Comparison of ENCODE assay signal across 17 mouse cellular contexts in the genomic region with DNA sequence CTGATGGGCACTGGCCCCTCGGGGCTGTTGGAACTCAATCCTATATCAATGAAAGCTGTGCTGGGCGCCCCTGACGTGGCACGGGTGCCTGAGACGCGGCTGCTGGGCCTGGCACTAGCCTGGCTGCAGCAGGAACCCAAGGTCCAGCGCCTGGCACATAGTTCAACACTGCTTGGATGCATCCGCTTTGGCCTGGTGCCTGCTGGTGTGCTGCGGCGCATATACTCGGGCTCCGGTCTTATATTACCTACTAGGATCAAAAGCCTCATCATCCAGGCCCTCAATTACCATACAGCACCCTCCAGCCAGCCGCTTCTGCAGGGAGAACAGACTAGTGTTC. TPM values are rescaled to one million over a fixed set of nuclear protein-coding genes. Genes with fewer than 3 reads are reported as not detected.
A peak's percentile ranks its signal among the peaks of the same experiment; 100 is the strongest.
DNase-seq lines count a peak whose midpoint lies in the region; ATAC-seq and TF ChIP-seq lines count a peak whose summit lies in the region.
"Had no signal": no experiment of that assay in that cellular context is flagged by ENCODE, and none has a peak within 500 bp of the region (broad histone marks: within the 10 kb centered on the region; RNA-seq: fewer than 3 reads in every experiment).

No protein-coding gene starts in this region.

- no peaks in the 10 kb centered on the region for H3K36me3 ChIP-seq in stomach, postnatal 0 days (ENCODE audit: control insufficient read depth, insufficient read depth, low read length)
- H3K36me3 ChIP-seq: limb, embryonic 15.5 days had no signal

- 85% methylated on average over 13 of the region's 13 CpGs for WGBS in stomach, postnatal 0 days

- H3K4me1 ChIP-seq in stomach, postnatal 0 days (replicated peaks; ENCODE audit: control insufficient read depth, insufficient read depth), result no peaks in the 10 kb centered on the region

- TF ChIP-seq EP300 in stomach, postnatal 0 days (optimal IDR thresholded peaks at IDR 0.05), result no peak

- H3K4me2 ChIP-seq in stomach, postnatal 0 days (replicated peaks; ENCODE audit: low read depth), result no peak overlapping the region

- peak overlapping the region; percentile 82 for H3K27ac ChIP-seq in gastrocnemius, adult 2 months
- H3K27ac ChIP-seq in stomach, postnatal 0 days (replicated peaks), result no peak overlapping the region
- H3K27ac ChIP-seq: limb, embryonic 15.5 days had no signal

- no peak for TF ChIP-seq CTCF in gastrocnemius, adult 2 months (IDR thresholded peaks at IDR 0.05)
- TF ChIP-seq CTCF in stomach, postnatal 0 days (IDR thresholded peaks at IDR 0.05; ENCODE audit: low read depth), result no peak

- DNase-seq in gastrocnemius, adult 2 months, result peak; percentile 19
- DNase-seq in gastrocnemius, adult 8-10 months (ENCODE audit: low spot score in 2 of 2), result no peak
- peak; percentile 14 for DNase-seq in right cerebral cortex, postnatal 14 days
- no peak for DNase-seq in right cerebral cortex, adult 2 months (ENCODE audit: low spot score in 2 of 2)
- peak; percentile 64 to 70 for DNase-seq in cerebellum, postnatal 25 days
- no peak for DNase-seq in stomach, postnatal 0 days (ENCODE audit: low spot score)
- no peak for DNase-seq in Muller cell, postnatal 12 days (ENCODE audit: inconsistent ontology term)
- DNase-seq: heart, postnatal 36 days; kidney, adult 11 months; kidney, postnatal 36 days; lung, adult 18-20 months; right cerebral cortex, postnatal 25 days; thymus, postnatal 36 days had no signal

- no peaks in the 10 kb centered on the region for H3K9me3 ChIP-seq in stomach, postnatal 0 days (ENCODE audit: control insufficient read depth, low read length)
- H3K9me3 ChIP-seq: limb, embryonic 15.5 days had no signal

- 0 out of 2 replicates have a peak, but pooled peaks have one; percentile 15 for ATAC-seq in stomach, postnatal 0 days (ENCODE audit: low FRiP score, low TSS enrichment)
- ATAC-seq: CD4-positive, CD25-positive, alpha-beta regulatory T cell, adult 4 months; Patski had no signal

- intact Hi-C loops in gastrocnemius, adult 2 months (cut with DNase I), result loop anchor here (5.0 kb wide), 1 partner anchor 72 kb away; no protein-coding TSS in a partner anchor

- no peak overlapping the region for H3K9ac ChIP-seq in stomach, postnatal 0 days (ENCODE audit: low read length)
- H3K9ac ChIP-seq: limb, embryonic 15.5 days had no signal

- peak overlapping the region; percentile 68 for H3K4me3 ChIP-seq in gastrocnemius, adult 2 months
- H3K4me3 ChIP-seq in stomach, postnatal 0 days (ENCODE audit: low read depth, low read length), result no peak overlapping the region

- no peaks in the 10 kb centered on the region for H3K27me3 ChIP-seq in stomach, postnatal 0 days (ENCODE audit: control insufficient read depth, insufficient read depth, low read length)

RNA-seq across cellular contexts. Expression of a gene that starts 0.7 kb away (rescaled TPM):
- 10 to 100 TPM; 12.1 to 33.3 TPM for total RNA-seq in gastrocnemius, adult 2 months (2021)
- total RNA-seq in gastrocnemius, adult 8-10 months (2022), result 10 to 100 TPM; 21.4 to 28.7 (median 26.1) TPM
- polyA plus RNA-seq in stomach, postnatal 0 days (2015; fragmentation: Nextera tagmentation; extraction: Ambion mirVana), result 0.05 and 0.16 TPM in 2 replicates
- total RNA-seq: common myeloid progenitor, adult 5-6 weeks had no signal
- polyA plus RNA-seq: CD4-positive, CD25-positive, alpha-beta regulatory T cell, adult 4 months; Patski had no signal

Comparison
In these comparisons a context has a peak if more than half of its experiments do, and no peak if none do; other contexts are left out.
1. DNase-seq: peak in gastrocnemius, adult 2 months (single experiment), right cerebral cortex, postnatal 14 days (single experiment) and cerebellum, postnatal 25 days (2 of 2); none in gastrocnemius, adult 8-10 months (0 of 2), right cerebral cortex, adult 2 months (0 of 2), stomach, postnatal 0 days (single experiment) and Muller cell, postnatal 12 days (single experiment).